Mouse (Mus musculus) adrenal gland, adult 18-20 months (tissue): Measurements from ENCODE around the gene Zbtb46. TPM values are rescaled to one million over a fixed set of nuclear protein-coding genes. Genes with fewer than 3 reads are reported as not detected.

Experiments used
- DNase-seq, 2 experiments: peaks; one replicate each; pipeline ENCODE4 v3.0.0; 2021 to 2022; ENCODE audit warnings: low spot score in 2 of 2
- total RNA-seq, 2 experiments: library from RNA; stranded (reverse); gene quantifications; 1 replicate in 1 of 2; 2 replicates in 1 of 2; pipeline ENCODE4 v1.2.3; 2021

Gene Zbtb46
- total RNA-seq, 2 experiments from 2014 or later, result 12.0 to 16.2 TPM

GRCm38 (mm10) chr2:181410760-181411473 is 48.3 kb downstream of the Zbtb46 start:
- DNase-seq, result peak; percentile 59 to 68

- DNase-seq, result no peak
Observed at GRCm38 (mm10) chr2:181409643-181410042, 49.6 kb downstream of the Zbtb46 start.

GRCm38 (mm10) chr2:181403722-181404121 is 55.5 kb downstream of the Zbtb46 start:
- no peak for DNase-seq

- no peak for DNase-seq
Observed at GRCm38 (mm10) chr2:181401497-181401896, 57.7 kb downstream of the Zbtb46 start.

- no peak for DNase-seq
Observed at GRCm38 (mm10) chr2:181397207-181397761, 61.9 kb downstream of the Zbtb46 start.

GRCm38 (mm10) chr2:181394086-181394485 is 65.1 kb downstream of the Zbtb46 start:
- DNase-seq, result no peak

- peak; percentile 86 to 88 for DNase-seq
Observed at GRCm38 (mm10) chr2:181392600-181393213, 66.5 kb downstream of the Zbtb46 start.

GRCm38 (mm10) chr2:181391541-181391940 is 67.7 kb downstream of the Zbtb46 start:
- no peak for DNase-seq

- DNase-seq, result no peak
Observed at GRCm38 (mm10) chr2:181391022-181391421, 68.2 kb downstream of the Zbtb46 start.

GRCm38 (mm10) chr2:181390136-181390870 is 68.9 kb downstream of the Zbtb46 start:
- peak in 1 of 2 experiments; percentile 42 for DNase-seq

- DNase-seq, result no peak
Observed at GRCm38 (mm10) chr2:181386663-181387210, 72.5 kb downstream of the Zbtb46 start.

GRCm38 (mm10) chr2:181385885-181386284 is 73.3 kb downstream of the Zbtb46 start:
- DNase-seq, result no peak

- DNase-seq, result no peak
Observed at GRCm38 (mm10) chr2:181384919-181385391, 74.3 kb downstream of the Zbtb46 start.

- no peak for DNase-seq
Observed at GRCm38 (mm10) chr2:181384463-181384862, 74.8 kb downstream of the Zbtb46 start.

GRCm38 (mm10) chr2:181381631-181382306 is 77.5 kb downstream of the Zbtb46 start:
- DNase-seq, result no peak

GRCm38 (mm10) chr2:181381107-181381506 is 78.1 kb downstream of the Zbtb46 start:
- no peak for DNase-seq

GRCm38 (mm10) chr2:181380251-181380650 is 79.0 kb downstream of the Zbtb46 start:
- no peak for DNase-seq

- no peak for DNase-seq
Observed at GRCm38 (mm10) chr2:181379778-181380177, 79.4 kb downstream of the Zbtb46 start, which contains the start of gene Lime1. Gene Lime1, plus strand, starts transcription at chr2:181380078.

- no peak for DNase-seq
Observed at GRCm38 (mm10) chr2:181378701-181379100, 80.5 kb downstream of the Zbtb46 start.

- no peak for DNase-seq
Observed at GRCm38 (mm10) chr2:181377230-181377629, 82.0 kb downstream of the Zbtb46 start.

GRCm38 (mm10) chr2:181375787-181376186 is 83.4 kb downstream of the Zbtb46 start:
- no peak for DNase-seq
